Mouse (Mus musculus) liver, embryonic 15.5 days (tissue): ENCODE data around the gene Hint3. TPM values are rescaled to one million over a fixed set of nuclear protein-coding genes. Genes with fewer than 3 reads are reported as not detected.
A peak's percentile ranks its signal among the peaks of the same experiment; 100 is the strongest.
"Not testable (repeated sequence)": the region's sequence is repeated elsewhere in the genome, so short reads cannot be mapped to it uniquely, and the experiment has no call there.

Experiments used
- ATAC-seq: fragments of 200-750 bp; cut with Nextera tagmentation; 2 replicates; pipeline ENCODE4 v1.8.0; 2017; ENCODE audit warnings: moderate number of reproducible peaks, mild to moderate bottlenecking, moderate library complexity; ENCODE audit not compliant: insufficient read depth
- H3K27ac ChIP-seq: fragments of 300-500 bp; sonication (generic); replicated peaks from 2 replicates; pipeline ENCODE4 v1.5.1; 2015; ENCODE audit warnings: mild to moderate bottlenecking, inconsistent platforms
- H3K27me3 ChIP-seq: fragments of 300-500 bp; sonication (generic); 2 replicates; pipeline ENCODE4 v1.6.1; 2015; ENCODE audit warnings: mild to moderate bottlenecking, inconsistent platforms
- H3K36me3 ChIP-seq: fragments of 300-500 bp; sonication (generic); replicated peaks from 2 replicates; pipeline ENCODE4 v1.6.1; 2015; ENCODE audit warnings: moderate library complexity, mild to moderate bottlenecking, inconsistent platforms
- H3K4me1 ChIP-seq: fragments of 300-500 bp; sonication (generic); replicated peaks from 2 replicates; pipeline ENCODE4 v1.6.1; 2015; ENCODE audit warnings: inconsistent platforms
- H3K4me2 ChIP-seq: fragments of 300-500 bp; sonication (generic); 2 replicates; pipeline ENCODE4 v1.6.1; 2015; ENCODE audit warnings: moderate library complexity, mild to moderate bottlenecking, inconsistent platforms
- H3K4me3 ChIP-seq: fragments of 300-500 bp; sonication (generic); replicated peaks from 2 replicates; pipeline ENCODE4 v1.5.1; 2015; ENCODE audit warnings: mild to moderate bottlenecking, inconsistent platforms
- H3K9ac ChIP-seq: fragments of 300-500 bp; sonication (generic); 2 replicates; pipeline ENCODE4 v1.6.1; 2015; ENCODE audit warnings: moderate library complexity, mild to moderate bottlenecking, inconsistent platforms
- H3K9me3 ChIP-seq: fragments of 300-500 bp; sonication (generic); replicated peaks from 2 replicates; pipeline ENCODE4 v1.6.1; 2016; ENCODE audit warnings: inconsistent platforms
- WGBS: fragments of 180-500 bp; shearing (Covaris S2); methylation state at CpG from one replicate; pipeline ENCODE4 v1.1.7; 2015; ENCODE audit warnings: mixed read lengths; ENCODE audit not compliant: insufficient replicate concordance; 5-methylcytosine and 5-hydroxymethylcytosine counted together
- polyA plus RNA-seq: library from polyadenylated mRNA; unstranded; fragments of >200 nt; fragmentation: Nextera tagmentation; extraction: Ambion mirVana; gene quantifications from 2 replicates; pipeline ENCODE4 v1.2.1, GENCODE M21; 2015

The Hint3 gene
- polyA plus RNA-seq, result 13.3 and 15.6 TPM in 2 replicates

DNA sequence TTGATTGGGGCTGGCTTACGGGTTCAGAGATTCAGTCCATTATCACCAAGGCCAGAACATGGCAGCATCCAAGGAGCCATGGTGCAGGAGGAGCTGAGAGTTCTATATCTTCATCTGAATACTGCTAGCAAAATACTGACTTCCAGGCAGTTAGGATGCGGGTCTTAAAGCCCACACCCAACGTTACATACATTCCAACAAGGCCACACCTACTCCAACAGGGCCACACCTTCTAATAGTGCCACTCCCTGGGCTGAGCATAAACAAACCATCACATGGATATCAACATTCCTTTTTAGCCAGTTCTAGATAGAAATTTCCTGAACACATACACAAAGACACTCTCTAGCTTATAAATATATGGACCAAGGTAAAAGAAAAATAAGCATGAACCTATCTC is at the start of gene Hint3:
Gene Hint3, minus strand, starts transcription at position 120 of the 400 bp plus-strand sequence.
- H3K4me1 ChIP-seq, result peaks cover 42% of the 10 kb centered on the region
- no peaks in the 10 kb centered on the region for H3K9me3 ChIP-seq
- H3K27ac ChIP-seq, result no peak within 1 kb of the TSS; the same call in 1 of the 2 replicates
- H3K4me3 ChIP-seq, result no peak within 1 kb of the TSS
- no peak for ATAC-seq
- H3K27me3 ChIP-seq, result no peaks in the 10 kb centered on the region
- no peaks in the 10 kb centered on the region for H3K36me3 ChIP-seq
- H3K4me2 ChIP-seq, result no peak within 1 kb of the TSS
- H3K9ac ChIP-seq, result no peak within 1 kb of the TSS
- 66% methylated on average over 3 of the region's 3 CpGs for WGBS

- Histone ChIP-seq H3K36me3 (peaks cover 11% of the 10 kb centered on the region; the same call in 1 of the 2 replicates), H3K4me1 (no peaks in the 10 kb centered on the region), H3K4me3 (no peak overlapping the region), H3K27ac (no peak overlapping the region), H3K9me3 (no peaks in the 10 kb centered on the region), H3K4me2 (no peak overlapping the region), H3K27me3 (no peaks in the 10 kb centered on the region), H3K9ac (no peak overlapping the region)
- WGBS, result 54% methylated on average over 2 of the region's 2 CpGs
- no peak for ATAC-seq
Observed at GRCm38 (mm10) chr10:30678051-30678450, 48.6 kb upstream of the Hint3 start.

DNA sequence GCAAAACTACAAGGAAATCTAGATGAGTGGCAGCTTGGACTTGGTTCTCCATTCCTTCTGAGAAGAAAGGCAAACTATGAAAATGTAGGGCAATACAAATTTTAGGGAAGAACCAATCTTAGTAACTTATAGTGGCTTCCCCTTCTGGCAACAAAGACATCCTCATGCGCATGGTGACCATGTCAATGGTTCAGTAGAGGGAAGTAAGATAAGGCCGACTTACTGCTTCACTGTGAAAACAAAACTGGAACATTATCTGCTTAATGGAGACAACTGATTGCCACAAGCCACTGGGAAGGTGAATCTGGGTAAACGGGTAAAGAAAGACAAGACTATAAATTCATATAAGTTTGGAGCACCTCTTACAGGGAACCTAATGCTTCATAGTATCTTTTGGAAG is 45.4 kb upstream of the Hint3 start:
- H3K4me2 ChIP-seq, result no peak overlapping the region
- H3K27ac ChIP-seq, result no peak overlapping the region
- H3K9ac ChIP-seq, result no peak overlapping the region
- no peak for ATAC-seq
- no peaks in the 10 kb centered on the region for H3K27me3 ChIP-seq
- 20% methylated on average over 3 of the region's 3 CpGs for WGBS
- peaks cover 8% of the 10 kb centered on the region; the same call in 1 of the 2 replicates for H3K36me3 ChIP-seq
- H3K9me3 ChIP-seq, result no peaks in the 10 kb centered on the region
- no peaks in the 10 kb centered on the region for H3K4me1 ChIP-seq
- H3K4me3 ChIP-seq, result no peak overlapping the region

GRCm38 (mm10) chr10:30666580-30666979 is 37.1 kb upstream of the Hint3 start:
- H3K27me3 ChIP-seq, result no peaks in the 10 kb centered on the region
- H3K27ac ChIP-seq, result no peak overlapping the region
- no peak overlapping the region for H3K4me2 ChIP-seq
- WGBS, result 78% methylated on average over 2 of the region's 2 CpGs
- H3K4me3 ChIP-seq, result no peak overlapping the region
- no peak overlapping the region for H3K9ac ChIP-seq
- H3K9me3 ChIP-seq, result no peaks in the 10 kb centered on the region
- no peaks in the 10 kb centered on the region for H3K4me1 ChIP-seq
- no peak for ATAC-seq
- peaks cover 3% of the 10 kb centered on the region for H3K36me3 ChIP-seq

GRCm38 (mm10) chr10:30660564-30661328 is 31.3 kb upstream of the Hint3 start:
- Histone ChIP-seq H3K4me2 (no peak overlapping the region), H3K36me3 (peaks cover 31% of the 10 kb centered on the region), H3K27ac (no peak overlapping the region), H3K4me1 (peaks cover 9% of the 10 kb centered on the region; the same call in 1 of the 2 replicates), H3K4me3 (no peak overlapping the region), H3K9me3 (no peaks in the 10 kb centered on the region), H3K27me3 (no peaks in the 10 kb centered on the region), H3K9ac (no peak overlapping the region)
- no peak; the same call in 1 of the 2 replicates for ATAC-seq
- whole genome bisulfite sequencing, result 22% methylated on average over 6 of the region's 6 CpGs

GRCm38 (mm10) chr10:30655655-30656054 is 26.2 kb upstream of the Hint3 start:
- Histone ChIP-seq H3K4me3 (peak overlapping the region; percentile 20; the same call in 1 of the 2 replicates), H3K9me3 (no peaks in the 10 kb centered on the region), H3K9ac (no peak overlapping the region), H3K4me1 (0 out of 2 replicates have a peak, but pooled peaks cover 1% of the 10 kb centered on the region), H3K27me3 (no peaks in the 10 kb centered on the region), H3K4me2 (peak overlapping the region; percentile 33), H3K36me3 (peaks cover 52% of the 10 kb centered on the region), H3K27ac (no peak overlapping the region)
- no peak for ATAC-seq
- 12% methylated on average over 5 of the region's 5 CpGs for WGBS

- WGBS, result 71% methylated on average over 2 of the region's 2 CpGs
- Histone ChIP-seq H3K4me3 (no peak overlapping the region), H3K9me3 (no peaks in the 10 kb centered on the region), H3K27ac (no peak overlapping the region), H3K9ac (no peak overlapping the region), H3K4me1 (no peaks in the 10 kb centered on the region), H3K36me3 (peaks cover 46% of the 10 kb centered on the region), H3K4me2 (no peak overlapping the region), H3K27me3 (no peaks in the 10 kb centered on the region)
- ATAC-seq, result no peak
Observed at GRCm38 (mm10) chr10:30647681-30648080, 18.2 kb upstream of the Hint3 start.

DNA sequence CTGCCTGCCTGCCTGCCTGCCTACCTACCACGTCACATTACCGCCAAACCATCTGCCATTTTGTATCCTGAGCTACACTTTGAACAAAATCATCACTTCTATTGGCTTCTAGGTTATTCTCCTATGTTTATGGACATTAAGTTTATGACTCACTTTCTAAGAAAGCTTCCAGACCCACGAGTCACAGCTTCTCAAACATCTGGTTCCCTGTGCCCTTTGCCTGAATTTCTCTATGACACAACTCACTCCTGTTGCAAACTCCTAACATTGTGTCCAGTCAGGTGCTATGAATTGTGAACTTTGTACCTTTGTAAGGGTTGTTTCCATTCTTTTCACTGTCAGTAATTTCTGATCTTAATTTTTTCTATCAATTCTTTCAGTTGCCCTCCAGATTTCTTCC is 8.8 kb upstream of the Hint3 start:
- H3K4me1 ChIP-seq, result peaks cover 12% of the 10 kb centered on the region
- no peak for ATAC-seq
- no peak overlapping the region for H3K4me2 ChIP-seq
- WGBS, result 60% methylated on average over 3 of the region's 3 CpGs
- no peaks in the 10 kb centered on the region for H3K27me3 ChIP-seq
- H3K36me3 ChIP-seq, result no peaks in the 10 kb centered on the region
- H3K9ac ChIP-seq, result no peak overlapping the region
- H3K9me3 ChIP-seq, result no peaks in the 10 kb centered on the region
- no peak overlapping the region for H3K4me3 ChIP-seq
- no peak overlapping the region for H3K27ac ChIP-seq

- not testable (repeated sequence) for H3K36me3 ChIP-seq, H3K9me3 ChIP-seq, H3K4me2 ChIP-seq, H3K27ac ChIP-seq, H3K4me3 ChIP-seq, ATAC-seq, H3K9ac ChIP-seq, H3K27me3 ChIP-seq
- WGBS, result 68% methylated on average over 1 of the region's 1 CpGs
- peaks cover 28% of the 10 kb centered on the region for H3K4me1 ChIP-seq
Observed at GRCm38 (mm10) chr10:30636474-30637154, 7.2 kb upstream of the Hint3 start.

DNA sequence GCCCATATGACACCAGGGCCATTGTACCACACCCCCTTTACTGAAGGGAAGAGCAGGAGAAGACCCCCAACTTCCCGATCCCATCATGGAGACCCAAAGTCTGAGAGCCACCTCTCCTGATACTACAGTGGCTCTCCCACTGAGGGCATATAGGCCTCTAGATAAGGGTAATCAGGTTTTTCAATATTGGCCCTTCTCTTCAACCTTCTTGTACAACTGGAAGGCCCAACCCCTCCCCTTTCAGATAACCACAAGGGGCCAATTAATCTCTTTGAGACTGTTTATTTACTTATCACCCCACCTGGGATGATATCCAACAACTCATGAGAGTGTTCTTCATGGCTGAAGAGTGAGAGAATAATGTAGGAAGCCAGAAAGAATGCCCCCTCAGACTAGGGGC is 3.3 kb upstream of the Hint3 start:
- Histone ChIP-seq H3K36me3 (no peaks in the 10 kb centered on the region), H3K27ac (0 out of 2 replicates have a peak overlapping the region, but pooled peaks have one; percentile 12), H3K27me3 (no peaks in the 10 kb centered on the region), H3K4me2 (peak overlapping the region; percentile 28), H3K4me1 (peaks cover 42% of the 10 kb centered on the region), H3K9me3 (no peaks in the 10 kb centered on the region), H3K9ac (no peak overlapping the region), H3K4me3 (no peak overlapping the region)
- peak; percentile 75 for ATAC-seq
- 66% methylated on average over 1 of the region's 1 CpGs for WGBS

GRCm38 (mm10) chr10:30629977-30630376 is 545 bp upstream of the Hint3 start:
- Histone ChIP-seq H3K27ac (no peak overlapping the region; the same call in 1 of the 2 replicates), H3K4me1 (peaks cover 42% of the 10 kb centered on the region), H3K9ac (no peak overlapping the region), H3K9me3 (no peaks in the 10 kb centered on the region), H3K4me2 (no peak overlapping the region), H3K27me3 (no peaks in the 10 kb centered on the region), H3K4me3 (no peak overlapping the region), H3K36me3 (no peaks in the 10 kb centered on the region)
- ATAC-seq, result no peak
